Mouse (Mus musculus): Measurements from ENCODE around the gene Ear1. TPM values are rescaled to one million over a fixed set of nuclear protein-coding genes. Genes with fewer than 3 reads are reported as not detected.
"Not testable (repeated sequence)": the region's sequence is repeated elsewhere in the genome, so short reads cannot be mapped to it uniquely, and the experiment has no call there.

Gene Ear1
- total RNA-seq, 2 experiments from 2014 or later: not detected

- intact Hi-C loops (cut with DNase I); DNase-seq (ENCODE audit: low spot score in 2 of 2): not testable (repeated sequence)
These were observed 67.2 kb downstream of the Ear1 start for GRCm38 (mm10) chr14:43808142-43808541.

GRCm38 (mm10) chr14:43804435-43804834 lies 70.9 kb downstream of the Ear1 start:
- DNase-seq (ENCODE audit: low spot score in 2 of 2): not testable (repeated sequence)

GRCm38 (mm10) chr14:43796905-43797470 lies 78.3 kb downstream of the Ear1 start:
- intact Hi-C loops (cut with DNase I); DNase-seq (ENCODE audit: low spot score in 2 of 2): not testable (repeated sequence)

More at GRCm38 (mm10) chr14:43804435-43804834, 70.9 kb downstream of the Ear1 start:
- intact Hi-C loops (cut with DNase I): not testable (repeated sequence)

GRCm38 (mm10) chr14:43796069-43796904 lies 79.0 kb downstream of the Ear1 start:
- no peak for DNase-seq (ENCODE audit: low spot score in 2 of 2)
- intact Hi-C loops (cut with DNase I): no loop called here

GRCm38 (mm10) chr14:43793811-43794210 lies 81.5 kb downstream of the Ear1 start:
- intact Hi-C loops (cut with DNase I); DNase-seq (ENCODE audit: low spot score in 2 of 2): not testable (repeated sequence)

GRCm38 (mm10) chr14:43784645-43785044 lies 90.7 kb downstream of the Ear1 start, which contains the start of gene Gm8180:
TSS of gene Gm8180 (minus strand) at chr14:43784745.
- intact Hi-C loops (cut with DNase I); DNase-seq (ENCODE audit: low spot score in 2 of 2): not testable (repeated sequence)

Other genes with a start within 250 kb of the Ear1 start
- gene Gm8165, start 198.3 kb downstream of the Ear1 start, total RNA-seq (2021): not detected
- gene Gm7324, start 177.7 kb downstream of the Ear1 start, total RNA-seq (2021): 1 to 10 TPM; 1.9 to 2.3 TPM
- not detected for gene Gm16506, start 148.0 kb downstream of the Ear1 start, total RNA-seq (2021)
- gene Gm6526, start 127.7 kb downstream of the Ear1 start, total RNA-seq (2021): not detected
- gene Gm8180, start 90.8 kb downstream of the Ear1 start, total RNA-seq (2021): not detected
- not detected for gene Ear10, start 48.0 kb upstream of the Ear1 start, total RNA-seq (2021)
- under 1 TPM in 1 of 2 experiments, not detected in 1; 0.17 TPM for gene Gm8113, start 49.9 kb upstream of the Ear1 start, total RNA-seq (2021)
- gene Ang5, start 81.6 kb upstream of the Ear1 start, total RNA-seq (2021): not detected
- not detected for gene Ang6, start 126.8 kb upstream of the Ear1 start, total RNA-seq (2021)
- gene Ear2, start 227.1 kb upstream of the Ear1 start, total RNA-seq (2021): 1 to 10 TPM in 1 of 2 experiments, under 1 TPM in 1; 0.66 to 1.1 TPM
- gene Gm3327, start 248.3 kb upstream of the Ear1 start, total RNA-seq (2021): not detected